In genomic region chr2:157069355-157069735, GRCm38 (mm10) we compare ENCODE assay signal across 8 mouse cellular contexts. TPM values are rescaled to one million over a fixed set of nuclear protein-coding genes. Genes with fewer than 3 reads are reported as not detected.
DNase-seq lines count a peak whose midpoint lies in the region; ATAC-seq and TF ChIP-seq lines count a peak whose summit lies in the region.

No protein-coding gene starts in this region.

- peak overlapping the region; percentile 71 for H3K27ac ChIP-seq in kidney, embryonic 16.5 days (ENCODE audit: low read length)
- peak overlapping the region; percentile 96 for H3K27ac ChIP-seq in heart, embryonic 13.5 days (replicated peaks)
- peak overlapping the region; percentile 93 for H3K27ac ChIP-seq in lung, postnatal 0 days (ENCODE audit: low read length)

- TF ChIP-seq CTCF in lung, postnatal 0 days (IDR thresholded peaks at IDR 0.05) = no peak

- no peak for ATAC-seq in kidney, embryonic 16.5 days (ENCODE audit: low FRiP score, low TSS enrichment)
- no peak for ATAC-seq in heart, embryonic 13.5 days (ENCODE audit: extremely low read depth, insufficient number of reproducible peaks, low FRiP score, low TSS enrichment)
- ATAC-seq in lung, postnatal 0 days = peak; percentile 33
- ATAC-seq in erythroid progenitor cell, adult 5-6 weeks (replicated peaks; ENCODE audit: low FRiP score, poor library complexity, severe bottlenecking) = no peak

- no peak overlapping the region for H3K4me3 ChIP-seq in kidney, embryonic 16.5 days (ENCODE audit: low read length)
- no peak overlapping the region for H3K4me3 ChIP-seq in heart, embryonic 13.5 days
- H3K4me3 ChIP-seq in lung, postnatal 0 days (ENCODE audit: low read depth, low read length) = no peak overlapping the region

- TF ChIP-seq EP300 in lung, postnatal 0 days (IDR thresholded peaks at IDR 0.05) = no peak

- DNase-seq in kidney, postnatal 36 days = no peak
- peak; percentile 91 to 94 for DNase-seq in cerebellum, adult 18-20 months
- DNase-seq in lung, postnatal 0 days (ENCODE audit: low spot score) = peak; percentile 84
- DNase-seq in thymus, postnatal 36 days = no peak
- no peak for DNase-seq in embryo, embryonic 11 days

- WGBS in kidney, embryonic 16.5 days = 47% methylated on average over 3 of the region's 3 CpGs
- 34% methylated on average over 3 of the region's 3 CpGs for WGBS in heart, embryonic 13.5 days
- WGBS in lung, postnatal 0 days = 11% methylated on average over 3 of the region's 3 CpGs

- peaks cover 78% of the 10 kb centered on the region for H3K4me1 ChIP-seq in kidney, embryonic 16.5 days (ENCODE audit: insufficient read depth, low read length)
- peaks cover 100% of the 10 kb centered on the region for H3K4me1 ChIP-seq in heart, embryonic 13.5 days
- H3K4me1 ChIP-seq in lung, postnatal 0 days (ENCODE audit: insufficient read depth, low read depth, low read length) = peaks cover 65% of the 10 kb centered on the region

- no peaks in the 10 kb centered on the region for H3K9me3 ChIP-seq in kidney, embryonic 16.5 days (ENCODE audit: low read length)
- no peaks in the 10 kb centered on the region for H3K9me3 ChIP-seq in heart, embryonic 13.5 days
- H3K9me3 ChIP-seq in lung, postnatal 0 days (ENCODE audit: low read length) = no peaks in the 10 kb centered on the region

- H3K27me3 ChIP-seq in kidney, embryonic 16.5 days (ENCODE audit: insufficient read depth, low read length) = no peaks in the 10 kb centered on the region
- no peaks in the 10 kb centered on the region for H3K27me3 ChIP-seq in heart, embryonic 13.5 days (replicated peaks)
- no peaks in the 10 kb centered on the region for H3K27me3 ChIP-seq in lung, postnatal 0 days (replicated peaks; ENCODE audit: insufficient read depth, low read length)

- H3K4me2 ChIP-seq in kidney, embryonic 16.5 days (replicated peaks; ENCODE audit: low read depth, low read length) = no peak overlapping the region
- H3K4me2 ChIP-seq in heart, embryonic 13.5 days = peak overlapping the region; percentile 51
- peak overlapping the region; percentile 30 for H3K4me2 ChIP-seq in lung, postnatal 0 days (replicated peaks; ENCODE audit: low read depth, low read length)

- H3K36me3 ChIP-seq in kidney, embryonic 16.5 days (ENCODE audit: insufficient read depth, low read length) = peaks cover 14% of the 10 kb centered on the region; the same call in 1 of the 2 replicates
- peaks cover 13% of the 10 kb centered on the region for H3K36me3 ChIP-seq in heart, embryonic 13.5 days
- no peaks in the 10 kb centered on the region for H3K36me3 ChIP-seq in lung, postnatal 0 days (ENCODE audit: insufficient read depth, low read length)

- H3K9ac ChIP-seq in kidney, embryonic 16.5 days (replicated peaks; ENCODE audit: low read length) = peak overlapping the region; percentile 47
- peak overlapping the region; percentile 77 for H3K9ac ChIP-seq in heart, embryonic 13.5 days
- H3K9ac ChIP-seq in lung, postnatal 0 days (replicated peaks; ENCODE audit: low read depth) = peak overlapping the region; percentile 16

RNA-seq across cellular contexts. Expression of gene Soga1, which starts 9.7 kb away (rescaled TPM):
- polyA plus RNA-seq in kidney, embryonic 16.5 days (2015; fragmentation: Nextera tagmentation; extraction: Ambion mirVana) = 2.5 and 3.6 TPM in 2 replicates
- 2.6 TPM in 2 replicates for polyA plus RNA-seq in heart, embryonic 13.5 days (2015; fragmentation: Nextera tagmentation; extraction: Ambion mirVana)
- 2.5 and 3.1 TPM in 2 replicates for polyA plus RNA-seq in lung, postnatal 0 days (2015; fragmentation: Nextera tagmentation; extraction: Ambion mirVana)
- 0.36 and 0.42 TPM in 2 replicates for total RNA-seq in erythroid progenitor cell, adult 5-6 weeks (2015; ENCODE audit: low replicate concordance)
- 2.8 and 3.6 TPM in 2 replicates for total RNA-seq in erythroid progenitor cell, adult 5-6 weeks (2017; ENCODE audit: low replicate concordance)

RNA-seq across cellular contexts. Expression of gene Tldc2, which starts 17.5 kb away (rescaled TPM):
- 0.53 and 0.71 TPM in 2 replicates for polyA plus RNA-seq in kidney, embryonic 16.5 days (2015; fragmentation: Nextera tagmentation; extraction: Ambion mirVana)
- not detected in 2 replicates for polyA plus RNA-seq in heart, embryonic 13.5 days (2015; fragmentation: Nextera tagmentation; extraction: Ambion mirVana)
- polyA plus RNA-seq in lung, postnatal 0 days (2015; fragmentation: Nextera tagmentation; extraction: Ambion mirVana) = not detected in 2 replicates
- total RNA-seq in erythroid progenitor cell, adult 5-6 weeks (2015; ENCODE audit: low replicate concordance) = not detected in 2 replicates
- total RNA-seq in erythroid progenitor cell, adult 5-6 weeks (2017; ENCODE audit: low replicate concordance) = not detected in 2 replicates

Comparison
In these comparisons a context has a peak if more than half of its experiments do, and no peak if none do; other contexts are left out.
1. H3K9ac ChIP-seq: peak in every context shown above with its lines; median percentile 77 in heart, embryonic 13.5 days; 47 in kidney, embryonic 16.5 days; 16 in lung, postnatal 0 days.
2. DNase-seq: peak in cerebellum, adult 18-20 months (2 of 2) and lung, postnatal 0 days (single experiment); none in kidney, postnatal 36 days (0 of 2), thymus, postnatal 36 days (0 of 2) and embryo, embryonic 11 days (single experiment).
3. Peak in every context shown above with its lines, with median percentiles within 50 percentile points of each other: H3K27ac ChIP-seq.